Mouse (Mus musculus) thymus, adult 2 months (tissue): ENCODE measurements around the gene Tent4b.

ENCODE experiments used
- CTCF ChIP-seq: fragments of 200-500 bp; IDR thresholded peaks from 2 replicates; pipeline ENCODE4 v1.5.1; 2012; ENCODE audit warnings: mild to moderate bottlenecking, control low read depth, low read length, moderate library complexity, borderline replicate concordance; ENCODE audit not compliant: control insufficient read depth, poor library complexity, insufficient read depth; ENCODE audit errors: extremely low read depth
- POLR2A ChIP-seq: fragments of 200-500 bp; IDR thresholded peaks from 2 replicates; pipeline ENCODE4 v1.6.1; 2012; ENCODE audit warnings: mild to moderate bottlenecking, low read length, control low read depth, moderate library complexity; ENCODE audit not compliant: control insufficient read depth, poor library complexity, insufficient read depth; ENCODE audit errors: extremely low read depth

DNA sequence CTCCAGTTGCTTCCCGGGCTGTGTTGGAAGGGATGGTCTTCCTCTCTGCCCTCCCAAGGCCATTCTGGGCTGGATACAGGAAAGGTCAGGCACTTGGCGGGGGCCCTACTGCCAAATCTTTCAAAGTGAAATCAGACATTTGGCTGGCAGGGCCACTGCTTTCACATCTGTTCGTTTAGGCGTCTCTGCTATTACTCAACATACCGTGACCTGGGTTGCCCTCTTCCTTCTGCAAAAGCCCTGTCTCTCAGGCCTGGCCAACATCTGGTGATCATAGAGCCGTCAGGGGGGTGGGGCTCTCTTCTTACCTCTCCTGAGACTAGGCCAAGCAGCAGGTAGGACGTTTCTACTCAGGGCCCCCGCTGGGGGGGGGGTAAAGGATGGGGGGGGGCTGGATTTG, 83.7 kb downstream of the Tent4b start:
- no peak for TF ChIP-seq CTCF
- TF ChIP-seq POLR2A = no peak
